10 mouse cellular contexts compared by ENCODE assay signal in the genomic region with DNA sequence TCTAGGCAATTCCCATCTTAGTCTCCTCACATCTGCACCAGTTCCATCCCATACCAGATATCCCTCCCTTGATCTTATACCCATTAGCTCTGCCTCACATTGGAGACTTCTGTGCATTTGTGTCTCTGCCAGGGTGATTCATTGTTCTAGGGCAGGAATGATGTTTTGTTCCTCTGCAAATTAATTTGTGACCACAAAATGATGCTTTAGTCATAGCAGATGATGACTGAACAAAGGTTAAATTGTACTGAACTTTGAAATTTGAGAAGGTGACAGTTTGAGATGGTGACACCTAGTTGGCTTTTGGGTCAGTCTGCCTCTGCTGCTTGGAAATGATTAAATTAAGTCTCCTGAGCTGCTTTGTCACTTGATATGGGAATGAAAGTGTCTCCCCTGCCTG.
"Had no signal": no experiment of that assay in that cellular context is flagged by ENCODE, and none has a peak within 500 bp of the region (broad histone marks: within the 10 kb centered on the region; RNA-seq: fewer than 3 reads in every experiment).

No protein-coding gene starts in this region.

- H3K36me3 ChIP-seq: limb, embryonic 15.5 days; liver, embryonic 13.5 days; midbrain, embryonic 12.5 days had no signal

- H3K27me3 ChIP-seq: limb, embryonic 15.5 days; liver, embryonic 13.5 days; midbrain, embryonic 12.5 days had no signal

- H3K4me2 ChIP-seq: limb, embryonic 15.5 days; liver, embryonic 13.5 days; midbrain, embryonic 12.5 days had no signal

- DNase-seq: kidney, adult 18-20 months; kidney, postnatal 4 days; liver, embryonic 13.5 days; lung, adult 18-20 months; right cerebral cortex, adult 18-20 months; right cerebral cortex, postnatal 25 days; thymus, postnatal 4 days had no signal

- H3K4me3 ChIP-seq: layer of hippocampus, adult 2 months; limb, embryonic 15.5 days; liver, embryonic 13.5 days; midbrain, embryonic 12.5 days had no signal
